Mouse (Mus musculus) heart, embryonic 16.5 days (tissue): ENCODE results near the gene Ilf3. TPM values are rescaled to one million over a fixed set of nuclear protein-coding genes. Genes with fewer than 3 reads are reported as not detected.

ENCODE experiments used
- ATAC-seq: fragments of 200-750 bp; cut with Nextera tagmentation; replicated peaks from 2 replicates; pipeline ENCODE4 v1.8.0; 2017; ENCODE audit warnings: moderate number of reproducible peaks; ENCODE audit not compliant: insufficient read depth, low FRiP score; ENCODE audit errors: extremely low read depth
- H3K27ac ChIP-seq: fragments of 300-500 bp; sonication (generic); 2 replicates; pipeline ENCODE4 v1.5.1; 2014; ENCODE audit warnings: mild to moderate bottlenecking, low read length, control low read depth, moderate library complexity
- H3K27me3 ChIP-seq: fragments of 300-500 bp; sonication (generic); 2 replicates; pipeline ENCODE4 v1.6.1; 2014; ENCODE audit warnings: low read length, mixed read lengths; ENCODE audit not compliant: control insufficient read depth, insufficient read depth
- H3K36me3 ChIP-seq: fragments of 300-500 bp; sonication (generic); 2 replicates; pipeline ENCODE4 v1.6.1; 2014; ENCODE audit not compliant: control insufficient read depth, insufficient read depth
- H3K4me1 ChIP-seq: fragments of 300-500 bp; sonication (generic); 2 replicates; pipeline ENCODE4 v1.6.1; 2014; ENCODE audit warnings: low read length, mixed read lengths; ENCODE audit not compliant: control insufficient read depth, insufficient read depth
- H3K4me2 ChIP-seq: fragments of 300-500 bp; sonication (generic); 2 replicates; pipeline ENCODE4 v1.6.1; 2014; ENCODE audit warnings: low read depth, mild to moderate bottlenecking, control low read depth, low read length
- H3K4me3 ChIP-seq: fragments of 300-500 bp; sonication (generic); 2 replicates; pipeline ENCODE4 v1.5.1; 2014; ENCODE audit warnings: mild to moderate bottlenecking, control low read depth, low read length
- H3K9ac ChIP-seq: fragments of 300-500 bp; sonication (generic); 2 replicates; pipeline ENCODE4 v1.6.1; 2014; ENCODE audit warnings: low read length, control low read depth
- H3K9me3 ChIP-seq: fragments of 300-500 bp; sonication (generic); replicated peaks from 2 replicates; pipeline ENCODE4 v1.6.1; 2016; ENCODE audit warnings: low read length; ENCODE audit not compliant: control insufficient read depth
- WGBS: fragments of 180-500 bp; shearing (Covaris S2); extraction: QIAGEN DNeasy Blood & Tissue Kit; methylation state at CpG from one replicate; pipeline ENCODE4 v1.1.7; 2014; 5-methylcytosine and 5-hydroxymethylcytosine counted together
- polyA plus RNA-seq: library from polyadenylated mRNA; unstranded; fragments of >200 nt; fragmentation: Nextera tagmentation; extraction: Ambion mirVana; gene quantifications from 2 replicates; pipeline ENCODE4 v1.2.1, GENCODE M21; 2015

The Ilf3 gene
- polyA plus RNA-seq, 1 experiment from 2014 or later, result 105 TPM

- no peak overlapping the region for H3K9ac ChIP-seq
- H3K4me1 ChIP-seq, result peaks cover 41% of the 10 kb centered on the region
- H3K36me3 ChIP-seq, result peaks cover 3% of the 10 kb centered on the region
- no peak overlapping the region for H3K4me3 ChIP-seq
- no peaks in the 10 kb centered on the region for H3K27me3 ChIP-seq
- H3K4me2 ChIP-seq, result no peak overlapping the region
- H3K9me3 ChIP-seq, result no peaks in the 10 kb centered on the region
- ATAC-seq, result no peak
- H3K27ac ChIP-seq, result no peak overlapping the region
These were observed 32.9 kb upstream of the Ilf3 start for GRCm38 (mm10) chr9:21334747-21335146.

- Histone ChIP-seq H3K9me3 (no peaks in the 10 kb centered on the region), H3K27ac (peak overlapping the region; percentile 35; the same call in 1 of the 2 replicates), H3K4me3 (no peak overlapping the region), H3K4me1 (peaks cover 34% of the 10 kb centered on the region), H3K9ac (peak overlapping the region; percentile 14; the same call in 1 of the 2 replicates), H3K27me3 (no peaks in the 10 kb centered on the region), H3K4me2 (no peak overlapping the region), H3K36me3 (peaks cover 5% of the 10 kb centered on the region)
- no peak for ATAC-seq
- 55% methylated on average over 4 of the region's 4 CpGs for WGBS
These were observed 32.3 kb upstream of the Ilf3 start for GRCm38 (mm10) chr9:21335391-21335790.

GRCm38 (mm10) chr9:21336491-21336890 is 31.2 kb upstream of the Ilf3 start:
- no peak for ATAC-seq
- no peaks in the 10 kb centered on the region for H3K27me3 ChIP-seq
- H3K4me1 ChIP-seq, result peaks cover 29% of the 10 kb centered on the region
- 82% methylated on average over 8 of the region's 8 CpGs for WGBS
- no peak overlapping the region for H3K4me3 ChIP-seq
- no peak overlapping the region for H3K27ac ChIP-seq
- no peaks in the 10 kb centered on the region for H3K9me3 ChIP-seq
- no peak overlapping the region for H3K4me2 ChIP-seq
- H3K36me3 ChIP-seq, result peaks cover 5% of the 10 kb centered on the region
- H3K9ac ChIP-seq, result no peak overlapping the region

- Histone ChIP-seq H3K4me3 (peak overlapping the region; percentile 48), H3K4me1 (peaks cover 17% of the 10 kb centered on the region), H3K27me3 (no peaks in the 10 kb centered on the region), H3K9ac (peak overlapping the region; percentile 70), H3K9me3 (no peaks in the 10 kb centered on the region), H3K27ac (0 out of 2 replicates have a peak overlapping the region, but pooled peaks have one; percentile 55), H3K4me2 (peak overlapping the region; percentile 63), H3K36me3 (peaks cover 16% of the 10 kb centered on the region)
- ATAC-seq, result peak; percentile 64
- WGBS, result 18% methylated on average over 20 of the region's 20 CpGs
These were observed 30.0 kb upstream of the Ilf3 start for GRCm38 (mm10) chr9:21337652-21338051.

GRCm38 (mm10) chr9:21340411-21340810 is 27.3 kb upstream of the Ilf3 start:
- no peak overlapping the region for H3K9ac ChIP-seq
- no peaks in the 10 kb centered on the region for H3K27me3 ChIP-seq
- H3K36me3 ChIP-seq, result peaks cover 29% of the 10 kb centered on the region
- H3K9me3 ChIP-seq, result no peaks in the 10 kb centered on the region
- no peak overlapping the region for H3K27ac ChIP-seq
- H3K4me1 ChIP-seq, result peaks cover 11% of the 10 kb centered on the region
- H3K4me2 ChIP-seq, result no peak overlapping the region
- no peak overlapping the region for H3K4me3 ChIP-seq
- WGBS, result 49% methylated on average over 4 of the region's 4 CpGs
- ATAC-seq, result no peak

GRCm38 (mm10) chr9:21346627-21347365 is 20.9 kb upstream of the Ilf3 start:
- Histone ChIP-seq H3K4me2 (no peak overlapping the region), H3K4me3 (no peak overlapping the region), H3K4me1 (no peaks in the 10 kb centered on the region), H3K9me3 (no peaks in the 10 kb centered on the region), H3K36me3 (peaks cover 47% of the 10 kb centered on the region), H3K9ac (no peak overlapping the region), H3K27ac (no peak overlapping the region), H3K27me3 (no peaks in the 10 kb centered on the region)
- WGBS, result 71% methylated on average over 16 of the region's 16 CpGs
- no peak for ATAC-seq

GRCm38 (mm10) chr9:21348152-21348551 is 19.5 kb upstream of the Ilf3 start:
- Histone ChIP-seq H3K4me2 (no peak overlapping the region), H3K9ac (no peak overlapping the region), H3K4me3 (no peak overlapping the region), H3K4me1 (peaks cover 7% of the 10 kb centered on the region; the same call in 1 of the 2 replicates), H3K36me3 (peaks cover 35% of the 10 kb centered on the region), H3K27me3 (no peaks in the 10 kb centered on the region), H3K9me3 (no peaks in the 10 kb centered on the region), H3K27ac (no peak overlapping the region)
- 83% methylated on average over 3 of the region's 3 CpGs for WGBS
- no peak for ATAC-seq

GRCm38 (mm10) chr9:21351178-21351577 is 16.5 kb upstream of the Ilf3 start:
- H3K4me3 ChIP-seq, result no peak overlapping the region
- no peak for ATAC-seq
- peaks cover 7% of the 10 kb centered on the region; the same call in 1 of the 2 replicates for H3K4me1 ChIP-seq
- no peaks in the 10 kb centered on the region for H3K9me3 ChIP-seq
- no peaks in the 10 kb centered on the region for H3K27me3 ChIP-seq
- no peak overlapping the region for H3K9ac ChIP-seq
- peaks cover 20% of the 10 kb centered on the region for H3K36me3 ChIP-seq
- no peak overlapping the region for H3K27ac ChIP-seq
- no peak overlapping the region for H3K4me2 ChIP-seq
- 82% methylated on average over 7 of the region's 7 CpGs for WGBS

- WGBS, result 93% methylated on average over 4 of the region's 4 CpGs
- H3K27ac ChIP-seq, result peak overlapping the region; percentile 4; the same call in 1 of the 2 replicates
These were observed 15.8 kb upstream of the Ilf3 start for GRCm38 (mm10) chr9:21351702-21352377.

More at GRCm38 (mm10) chr9:21351702-21352377, 15.8 kb upstream of the Ilf3 start:
- Histone ChIP-seq H3K36me3 (peaks cover 16% of the 10 kb centered on the region), H3K4me3 (no peak overlapping the region), H3K4me2 (no peak overlapping the region), H3K27me3 (no peaks in the 10 kb centered on the region), H3K4me1 (peaks cover 7% of the 10 kb centered on the region; the same call in 1 of the 2 replicates), H3K9me3 (no peaks in the 10 kb centered on the region), H3K9ac (no peak overlapping the region)
- no peak for ATAC-seq
